Mouse (Mus musculus) forebrain, embryonic 12.5 days (tissue): ENCODE measurements around the gene Nrp2. TPM values are rescaled to one million over a fixed set of nuclear protein-coding genes. Genes with fewer than 3 reads are reported as not detected.

Experiments
- ATAC-seq: fragments of 200-750 bp; cut with Nextera tagmentation; 2 replicates; pipeline ENCODE4 v1.8.0; 2017; ENCODE audit warnings: moderate TSS enrichment; ENCODE audit not compliant: low FRiP score
- H3K27ac ChIP-seq: fragments of 300-500 bp; sonication (generic); 2 replicates; pipeline ENCODE4 v1.5.1; 2016; ENCODE audit warnings: mild to moderate bottlenecking
- H3K27me3 ChIP-seq: fragments of 300-500 bp; sonication (generic); 2 replicates; pipeline ENCODE4 v1.6.1; 2016; ENCODE audit warnings: mild to moderate bottlenecking
- H3K36me3 ChIP-seq: fragments of 300-500 bp; sonication (generic); replicated peaks from 2 replicates; pipeline ENCODE4 v1.6.1; 2016; ENCODE audit warnings: mild to moderate bottlenecking
- H3K4me1 ChIP-seq: fragments of 300-500 bp; sonication (generic); 2 replicates; pipeline ENCODE4 v1.6.1; 2016
- H3K4me2 ChIP-seq: fragments of 300-500 bp; sonication (generic); 2 replicates; pipeline ENCODE4 v1.6.1; 2016; ENCODE audit warnings: mild to moderate bottlenecking, moderate library complexity
- H3K4me3 ChIP-seq: fragments of 300-500 bp; sonication (generic); replicated peaks from 2 replicates; pipeline ENCODE4 v1.5.1; 2016; ENCODE audit warnings: mild to moderate bottlenecking
- H3K9ac ChIP-seq: fragments of 300-500 bp; sonication (generic); 2 replicates; pipeline ENCODE4 v1.6.1; 2016; ENCODE audit warnings: mild to moderate bottlenecking
- H3K9me3 ChIP-seq: fragments of 300-500 bp; sonication (generic); 2 replicates; pipeline ENCODE4 v1.6.1; 2016
- WGBS: fragments of 180-500 bp; shearing (Covaris S2); methylation state at CpG from one replicate; pipeline ENCODE4 v1.1.7; 2016; 5-methylcytosine and 5-hydroxymethylcytosine counted together
- polyA plus RNA-seq: library from polyadenylated mRNA; unstranded; fragments of >200 nt; fragmentation: Nextera tagmentation; extraction: Ambion mirVana; gene quantifications from 2 replicates; pipeline ENCODE4 v1.2.1, GENCODE M21; 2016

Nrp2 gene
- polyA plus RNA-seq, 1 experiment from 2014 or later, result 33.1 TPM

- no peaks in the 10 kb centered on the region for H3K9me3 ChIP-seq
- ATAC-seq, result no peak
- WGBS, result 45% methylated on average over 8 of the region's 8 CpGs
- H3K27ac ChIP-seq, result no peak overlapping the region
- no peaks in the 10 kb centered on the region for H3K36me3 ChIP-seq
- no peak overlapping the region for H3K9ac ChIP-seq
- no peak overlapping the region for H3K4me3 ChIP-seq
- no peaks in the 10 kb centered on the region for H3K27me3 ChIP-seq
- no peak overlapping the region for H3K4me2 ChIP-seq
- H3K4me1 ChIP-seq, result peaks cover 9% of the 10 kb centered on the region
Observed at GRCm38 (mm10) chr1:62850990-62851940, 148.2 kb downstream of the Nrp2 start.

- 82% methylated on average over 9 of the region's 9 CpGs for WGBS
- ATAC-seq, result no peak
Observed at GRCm38 (mm10) chr1:62853362-62853761, 150.3 kb downstream of the Nrp2 start.

GRCm38 (mm10) chr1:62853996-62854395 lies 150.9 kb downstream of the Nrp2 start:
- H3K9me3 ChIP-seq, result no peaks in the 10 kb centered on the region
- no peaks in the 10 kb centered on the region for H3K27me3 ChIP-seq
- no peak overlapping the region for H3K4me2 ChIP-seq
- H3K27ac ChIP-seq, result no peak overlapping the region
- WGBS, result 88% methylated on average over 4 of the region's 4 CpGs
- H3K4me3 ChIP-seq, result no peak overlapping the region
- no peak overlapping the region for H3K9ac ChIP-seq
- H3K36me3 ChIP-seq, result no peaks in the 10 kb centered on the region
- no peak for ATAC-seq
- peaks cover 9% of the 10 kb centered on the region for H3K4me1 ChIP-seq

More at GRCm38 (mm10) chr1:62853362-62853761, 150.3 kb downstream of the Nrp2 start:
- Histone ChIP-seq H3K27ac (no peak overlapping the region), H3K4me3 (no peak overlapping the region), H3K4me1 (peaks cover 9% of the 10 kb centered on the region), H3K4me2 (no peak overlapping the region), H3K27me3 (no peaks in the 10 kb centered on the region), H3K36me3 (no peaks in the 10 kb centered on the region), H3K9me3 (no peaks in the 10 kb centered on the region), H3K9ac (no peak overlapping the region)

- 0 out of 2 replicates have a peak, but pooled peaks cover 6% of the 10 kb centered on the region for H3K4me1 ChIP-seq
- H3K9me3 ChIP-seq, result 0 out of 2 replicates have a peak, but pooled peaks cover 4% of the 10 kb centered on the region
- H3K27me3 ChIP-seq, result no peaks in the 10 kb centered on the region
- no peak overlapping the region for H3K4me3 ChIP-seq
- no peaks in the 10 kb centered on the region for H3K36me3 ChIP-seq
- WGBS, result 51% methylated on average over 2 of the region's 2 CpGs
- ATAC-seq, result no peak
- H3K4me2 ChIP-seq, result no peak overlapping the region
- no peak overlapping the region for H3K27ac ChIP-seq
- no peak overlapping the region for H3K9ac ChIP-seq
Observed at GRCm38 (mm10) chr1:62859098-62859497, 156.0 kb downstream of the Nrp2 start.

- no peak for ATAC-seq
- Histone ChIP-seq H3K4me1 (0 out of 2 replicates have a peak, but pooled peaks cover 6% of the 10 kb centered on the region), H3K9ac (no peak overlapping the region), H3K27ac (no peak overlapping the region), H3K36me3 (no peaks in the 10 kb centered on the region), H3K4me3 (no peak overlapping the region), H3K9me3 (0 out of 2 replicates have a peak, but pooled peaks cover 4% of the 10 kb centered on the region), H3K27me3 (no peaks in the 10 kb centered on the region), H3K4me2 (no peak overlapping the region)
- WGBS, result 79% methylated on average over 9 of the region's 9 CpGs
Observed at GRCm38 (mm10) chr1:62859556-62860300, 156.6 kb downstream of the Nrp2 start.

GRCm38 (mm10) chr1:62860327-62860726 lies 157.2 kb downstream of the Nrp2 start:
- Histone ChIP-seq H3K4me2 (no peak overlapping the region), H3K36me3 (no peaks in the 10 kb centered on the region), H3K27me3 (no peaks in the 10 kb centered on the region), H3K9ac (no peak overlapping the region), H3K4me3 (no peak overlapping the region), H3K27ac (no peak overlapping the region), H3K4me1 (0 out of 2 replicates have a peak, but pooled peaks cover 6% of the 10 kb centered on the region), H3K9me3 (0 out of 2 replicates have a peak, but pooled peaks cover 4% of the 10 kb centered on the region)
- no peak for ATAC-seq
- WGBS, result 89% methylated on average over 5 of the region's 5 CpGs

- Histone ChIP-seq H3K4me2 (no peak overlapping the region), H3K4me1 (0 out of 2 replicates have a peak, but pooled peaks cover 6% of the 10 kb centered on the region), H3K9ac (no peak overlapping the region), H3K9me3 (0 out of 2 replicates have a peak, but pooled peaks cover 4% of the 10 kb centered on the region), H3K36me3 (no peaks in the 10 kb centered on the region), H3K27ac (no peak overlapping the region), H3K27me3 (no peaks in the 10 kb centered on the region), H3K4me3 (no peak overlapping the region)
- ATAC-seq, result no peak
- WGBS, result 75% methylated on average over 5 of the region's 5 CpGs
Observed at GRCm38 (mm10) chr1:62860788-62861187, 157.7 kb downstream of the Nrp2 start.
